Mouse (Mus musculus) neural tube, embryonic 11.5 days (tissue): Measurements from ENCODE around the gene Lipa. TPM values are rescaled to one million over a fixed set of nuclear protein-coding genes. Genes with fewer than 3 reads are reported as not detected.

Experiments
- ATAC-seq: fragments of 200-750 bp; cut with Nextera tagmentation; 2 replicates; pipeline ENCODE4 v1.8.0; 2017; ENCODE audit warnings: moderate number of reproducible peaks, mild to moderate bottlenecking, moderate TSS enrichment, moderate library complexity; ENCODE audit not compliant: insufficient read depth, low FRiP score, low TSS enrichment
- DNase-seq: peaks from one replicate; pipeline ENCODE4 v3.0.0-alpha.2; 2015; ENCODE audit warnings: low spot score
- H3K27ac ChIP-seq: fragments of 300-500 bp; sonication (generic); 2 replicates; pipeline ENCODE4 v1.5.1; 2014; ENCODE audit warnings: low read depth, mild to moderate bottlenecking, low read length
- H3K27me3 ChIP-seq: fragments of 300-500 bp; sonication (generic); 2 replicates; pipeline ENCODE4 v1.6.1; 2014; ENCODE audit warnings: mild to moderate bottlenecking, low read length, mixed read lengths; ENCODE audit not compliant: control insufficient read depth, insufficient read depth
- H3K36me3 ChIP-seq: fragments of 300-500 bp; sonication (generic); 2 replicates; pipeline ENCODE4 v1.6.1; 2014; ENCODE audit warnings: mild to moderate bottlenecking, low read length, moderate library complexity, mixed read lengths; ENCODE audit not compliant: control insufficient read depth, insufficient read depth
- H3K4me1 ChIP-seq: fragments of 300-500 bp; sonication (generic); 2 replicates; pipeline ENCODE4 v1.6.1; 2014; ENCODE audit warnings: low read length, mixed read lengths; ENCODE audit not compliant: control insufficient read depth, insufficient read depth
- H3K4me2 ChIP-seq: fragments of 300-500 bp; sonication (generic); 2 replicates; pipeline ENCODE4 v1.6.1; 2014; ENCODE audit warnings: low read depth, mild to moderate bottlenecking, moderate library complexity
- H3K4me3 ChIP-seq: fragments of 300-500 bp; sonication (generic); 2 replicates; pipeline ENCODE4 v1.5.1; 2014; ENCODE audit warnings: low read depth, low read length
- H3K9ac ChIP-seq: fragments of 300-500 bp; sonication (generic); 2 replicates; pipeline ENCODE4 v1.6.1; 2014; ENCODE audit warnings: mild to moderate bottlenecking, low read length
- H3K9me3 ChIP-seq: fragments of 300-500 bp; sonication (generic); 2 replicates; pipeline ENCODE4 v1.6.1; 2016; ENCODE audit warnings: low read length; ENCODE audit not compliant: control insufficient read depth
- WGBS: fragments of 180-500 bp; shearing (Covaris S2); extraction: QIAGEN DNeasy Blood & Tissue Kit; methylation state at CpG from one replicate; pipeline ENCODE4 v1.1.7; 2014; 5-methylcytosine and 5-hydroxymethylcytosine counted together
- polyA plus RNA-seq: library from polyadenylated mRNA; unstranded; fragments of >200 nt; fragmentation: Nextera tagmentation; extraction: Ambion mirVana; gene quantifications from 2 replicates; pipeline ENCODE4 v1.2.1, GENCODE M21; 2014

Lipa gene
- polyA plus RNA-seq, 1 experiment from 2014 or later = 27.5 TPM

DNA sequence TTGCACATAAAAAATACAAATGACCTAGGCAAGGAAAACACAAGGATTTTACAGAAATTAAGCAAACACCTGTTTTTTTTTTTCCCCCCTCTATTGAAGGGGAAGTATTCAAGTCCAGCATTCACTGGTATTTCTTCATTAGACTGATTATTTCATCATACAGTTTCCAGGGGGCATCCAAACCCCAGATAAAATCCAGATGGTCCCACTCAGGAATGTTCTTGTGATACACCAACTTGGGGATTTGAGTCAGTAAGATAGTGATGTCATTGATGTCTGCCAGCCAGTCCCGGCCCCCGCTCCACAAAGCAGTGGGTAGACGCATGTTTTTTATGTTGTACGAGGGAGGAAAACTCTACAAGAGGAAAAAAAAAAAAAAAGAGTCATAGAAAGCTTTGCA, 33.4 kb downstream of the Lipa start:
- Histone ChIP-seq H3K27me3 (no peaks in the 10 kb centered on the region), H3K4me3 (no peak overlapping the region), H3K4me2 (no peak overlapping the region), H3K4me1 (no peaks in the 10 kb centered on the region), H3K9ac (no peak overlapping the region), H3K36me3 (no peaks in the 10 kb centered on the region), H3K27ac (no peak overlapping the region), H3K9me3 (no peaks in the 10 kb centered on the region)
- ATAC-seq (no peak), DNase-seq (no peak)
- 95% methylated on average over 4 of the region's 4 CpGs for WGBS

- Histone ChIP-seq H3K27ac (no peak overlapping the region), H3K4me2 (no peak overlapping the region), H3K36me3 (no peaks in the 10 kb centered on the region), H3K4me3 (no peak overlapping the region), H3K27me3 (no peaks in the 10 kb centered on the region), H3K4me1 (no peaks in the 10 kb centered on the region), H3K9ac (no peak overlapping the region), H3K9me3 (no peaks in the 10 kb centered on the region)
- WGBS = 22% methylated on average over 4 of the region's 4 CpGs
- DNase-seq = peak; percentile 26
- ATAC-seq = no peak
These were observed 43.7 kb downstream of the Lipa start for GRCm38 (mm10) chr19:34483547-34483946.

DNA sequence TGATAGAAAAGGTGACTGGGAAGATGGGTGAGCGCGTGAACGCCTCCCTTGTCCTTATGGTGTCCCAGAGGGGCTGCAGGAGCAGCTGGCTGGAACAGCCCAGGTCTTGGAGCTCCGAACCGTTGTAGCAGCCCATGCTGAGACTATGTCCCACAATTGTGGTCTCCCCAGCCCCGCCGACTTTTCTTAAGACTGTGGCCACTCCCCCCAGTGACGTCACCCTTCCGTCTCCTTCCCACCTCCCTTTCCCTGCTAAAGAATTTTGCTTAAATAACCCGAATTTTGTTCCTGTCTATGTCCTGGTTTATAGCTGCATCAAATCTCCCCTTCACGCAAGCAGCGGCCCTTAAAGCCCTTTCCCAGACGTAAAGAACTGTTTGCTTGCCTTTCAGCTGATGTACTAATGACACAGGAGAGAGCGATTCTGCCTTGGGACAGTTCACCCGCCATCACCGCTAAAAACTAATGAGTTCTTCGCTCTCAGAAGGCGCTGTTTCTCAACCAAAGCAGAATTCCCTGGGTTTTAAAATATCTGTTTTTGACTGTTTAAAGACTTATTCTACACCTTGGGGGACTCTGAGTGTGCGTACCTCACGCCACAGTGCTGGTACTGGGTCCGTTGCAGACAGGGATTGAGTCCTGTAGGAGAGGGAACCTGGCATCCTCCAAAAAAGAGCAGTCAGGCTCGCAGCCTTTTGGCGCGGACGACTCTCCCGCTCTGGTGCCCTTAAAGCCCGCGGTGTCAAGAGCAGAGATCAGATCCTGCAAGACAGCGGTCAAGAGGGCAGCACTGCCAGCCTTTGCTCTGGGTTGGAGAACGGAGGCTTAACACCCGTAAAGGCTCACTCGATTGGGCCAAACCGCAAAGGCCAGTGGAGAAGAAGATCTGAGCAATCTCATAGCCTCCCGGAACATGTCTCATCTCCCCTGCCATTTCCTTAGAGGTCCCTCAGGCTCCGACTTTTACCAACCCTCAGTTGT, 52.0 kb downstream of the Lipa start, which contains the start of gene Ch25h:
Gene Ch25h, minus strand, starts transcription at position 174 of the 981 bp plus-strand sequence.
- Histone ChIP-seq H3K9ac (peak within 1 kb of the TSS; percentile 26), H3K36me3 (no peaks in the 10 kb centered on the region), H3K4me3 (peak within 1 kb of the TSS; percentile 44), H3K4me1 (peaks cover 6% of the 10 kb centered on the region; the same call in 1 of the 2 replicates), H3K27ac (no peak within 1 kb of the TSS), H3K4me2 (peak within 1 kb of the TSS; percentile 96), H3K27me3 (peaks cover 14% of the 10 kb centered on the region), H3K9me3 (no peaks in the 10 kb centered on the region)
- ATAC-seq (peak; percentile 78), DNase-seq (peak; percentile 71)
- WGBS = under 1% methylated on average over 35 of the region's 35 CpGs

- DNase-seq (peak; percentile 49), ATAC-seq (peak; percentile 71)
- Histone ChIP-seq H3K27ac (no peak overlapping the region), H3K9me3 (no peaks in the 10 kb centered on the region), H3K4me1 (peaks cover 6% of the 10 kb centered on the region; the same call in 1 of the 2 replicates), H3K36me3 (no peaks in the 10 kb centered on the region), H3K4me3 (peak overlapping the region; percentile 44), H3K9ac (peak overlapping the region; percentile 26), H3K27me3 (peaks cover 14% of the 10 kb centered on the region), H3K4me2 (peak overlapping the region; percentile 96)
- WGBS = 7% methylated on average over 49 of the region's 49 CpGs
These were observed 52.9 kb downstream of the Lipa start for GRCm38 (mm10) chr19:34474228-34474990.

GRCm38 (mm10) chr19:34471703-34472102, 55.6 kb downstream of the Lipa start:
- Histone ChIP-seq H3K9ac (no peak overlapping the region), H3K4me3 (no peak overlapping the region), H3K36me3 (no peaks in the 10 kb centered on the region), H3K27me3 (peaks cover 14% of the 10 kb centered on the region), H3K4me2 (no peak overlapping the region), H3K9me3 (no peaks in the 10 kb centered on the region), H3K27ac (no peak overlapping the region), H3K4me1 (peaks cover 6% of the 10 kb centered on the region; the same call in 1 of the 2 replicates)
- 81% methylated on average over 2 of the region's 2 CpGs for WGBS
- DNase-seq (no peak), ATAC-seq (no peak)

- Histone ChIP-seq H3K27me3 (peaks cover 4% of the 10 kb centered on the region; the same call in 1 of the 2 replicates), H3K4me1 (no peaks in the 10 kb centered on the region; the same call in 1 of the 2 replicates), H3K4me2 (no peak overlapping the region), H3K9me3 (no peaks in the 10 kb centered on the region), H3K4me3 (no peak overlapping the region), H3K9ac (no peak overlapping the region), H3K27ac (no peak overlapping the region), H3K36me3 (no peaks in the 10 kb centered on the region)
- 55% methylated on average over 3 of the region's 3 CpGs for WGBS
- ATAC-seq = no peak
- no peak for DNase-seq
These were observed 58.5 kb downstream of the Lipa start for GRCm38 (mm10) chr19:34468794-34469193.

DNA sequence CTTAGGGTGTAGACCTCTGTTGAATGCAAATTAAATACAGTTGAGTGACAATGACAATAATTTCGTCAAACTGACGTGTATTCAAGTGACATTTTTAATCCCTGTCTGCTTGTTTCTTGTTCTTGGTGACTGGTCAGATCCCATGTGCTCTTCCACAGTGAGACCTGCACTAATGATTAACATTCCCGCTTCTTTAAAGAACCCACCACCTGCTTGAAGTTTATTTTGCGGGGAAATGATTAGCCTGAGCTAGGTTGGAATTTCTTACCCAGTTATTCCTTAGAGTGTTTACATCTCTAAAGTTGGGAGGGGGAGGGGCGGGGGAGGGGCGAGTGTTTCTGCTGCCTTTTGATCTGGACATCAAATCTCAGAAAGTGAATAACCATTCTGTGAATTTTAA, 59.1 kb downstream of the Lipa start:
- H3K9ac ChIP-seq = no peak overlapping the region
- 38% methylated on average over 6 of the region's 6 CpGs for WGBS
- H3K36me3 ChIP-seq = no peaks in the 10 kb centered on the region
- DNase-seq (no peak), ATAC-seq (no peak)
- no peak overlapping the region for H3K4me3 ChIP-seq
- no peaks in the 10 kb centered on the region for H3K9me3 ChIP-seq
- no peaks in the 10 kb centered on the region; the same call in 1 of the 2 replicates for H3K4me1 ChIP-seq
- H3K27ac ChIP-seq = no peak overlapping the region
- H3K27me3 ChIP-seq = peaks cover 2% of the 10 kb centered on the region; the same call in 1 of the 2 replicates
- no peak overlapping the region for H3K4me2 ChIP-seq

DNA sequence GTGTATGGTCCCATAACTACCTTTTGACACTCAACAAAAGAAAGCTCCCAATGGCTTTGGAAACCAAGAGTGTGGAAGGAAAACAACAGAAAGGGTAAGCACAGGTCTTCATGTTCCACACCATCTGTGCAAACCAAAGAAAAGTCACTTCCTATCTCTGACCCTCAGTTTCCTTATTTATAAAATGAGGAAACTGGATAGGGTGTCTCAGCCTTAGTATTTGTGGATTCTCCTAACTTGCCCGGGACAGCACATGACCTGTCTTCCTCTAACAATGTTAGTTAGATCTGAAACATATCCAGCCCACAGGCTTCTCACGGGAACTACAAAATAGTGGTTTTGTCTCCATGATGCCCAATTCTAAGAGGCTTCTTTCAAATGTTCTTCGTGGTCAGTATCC, 62.8 kb downstream of the Lipa start:
- Histone ChIP-seq H3K4me3 (no peak overlapping the region), H3K9me3 (no peaks in the 10 kb centered on the region), H3K27ac (no peak overlapping the region), H3K4me2 (no peak overlapping the region), H3K27me3 (no peaks in the 10 kb centered on the region), H3K36me3 (no peaks in the 10 kb centered on the region), H3K4me1 (no peaks in the 10 kb centered on the region; the same call in 1 of the 2 replicates), H3K9ac (no peak overlapping the region)
- ATAC-seq = no peak
- 80% methylated on average over 3 of the region's 3 CpGs for WGBS
- DNase-seq = no peak
